Mouse (Mus musculus) bone marrow, adult 2 months (tissue): ENCODE results near the gene Hist2h3c1.

Source experiments
- CTCF ChIP-seq: fragments of 200-500 bp; IDR thresholded peaks from 2 replicates; pipeline ENCODE4 v1.5.1; 2011; ENCODE audit warnings: low read length, control low read depth; ENCODE audit not compliant: control insufficient read depth, insufficient read depth
- POLR2A ChIP-seq: fragments of 200-500 bp; IDR thresholded peaks from 2 replicates; pipeline ENCODE4 v1.6.1; 2011; ENCODE audit warnings: low read depth, mild to moderate bottlenecking, control low read depth, low read length, borderline replicate concordance; ENCODE audit not compliant: control insufficient read depth

GRCm38 (mm10) chr3:96250890-96251289 is 4.4 kb downstream of the Hist2h3c1 start:
- TF ChIP-seq POLR2A (no peak), CTCF (no peak)
